Mouse (Mus musculus) bone marrow macrophage, adult 2 months (primary cell): ENCODE measurements around the gene Mapkapk5.

Source experiments
- CTCF ChIP-seq: IDR thresholded peaks from 2 replicates; pipeline ENCODE4 v1.5.1; 2012; ENCODE audit warnings: low read depth, mild to moderate bottlenecking, low read length, moderate library complexity
- POLR2A ChIP-seq: IDR thresholded peaks from 2 replicates; pipeline ENCODE4 v1.6.1; 2012; ENCODE audit warnings: mild to moderate bottlenecking, low read depth, low read length, borderline replicate concordance

- TF ChIP-seq CTCF (no peak), POLR2A (no peak)
Measured at GRCm38 (mm10) chr5:121591417-121592063, 45.8 kb upstream of the Mapkapk5 start.
